Comparison of ENCODE assay signal across 10 mouse cellular contexts in the genomic region with DNA sequence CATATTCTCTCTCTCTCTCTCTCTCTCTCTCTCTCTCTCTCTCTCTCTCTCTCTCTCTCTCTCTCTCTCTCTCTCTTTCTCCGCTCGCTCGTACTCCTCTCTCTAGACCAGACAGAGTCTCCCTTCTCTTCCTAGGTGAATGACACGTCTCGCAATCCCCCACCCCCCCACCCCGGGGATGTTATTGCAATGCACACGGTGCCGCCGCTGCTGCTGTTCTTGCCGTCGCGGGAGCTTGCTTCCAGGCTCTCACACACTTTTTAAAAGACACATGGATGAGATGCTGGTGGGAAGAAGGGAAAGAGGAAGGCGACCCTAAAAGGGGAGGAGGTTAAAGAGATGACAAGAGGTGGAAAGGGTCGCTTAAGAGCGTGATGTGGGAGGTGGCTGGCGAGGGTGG. TPM values are rescaled to one million over a fixed set of nuclear protein-coding genes. Genes with fewer than 3 reads are reported as not detected.
DNase-seq lines count a peak whose midpoint lies in the region; ATAC-seq and TF ChIP-seq lines count a peak whose summit lies in the region.
"Had no signal": no experiment of that assay in that cellular context is flagged by ENCODE, and none has a peak within 500 bp of the region (broad histone marks: within the 10 kb centered on the region; RNA-seq: fewer than 3 reads in every experiment).

No protein-coding gene starts in this region.

- peak overlapping the region; percentile 79 for H3K4me2 ChIP-seq in neural tube, embryonic 11.5 days (ENCODE audit: low read depth)
- H3K4me2 ChIP-seq in limb, embryonic 15.5 days = peak overlapping the region; percentile 95
- peak overlapping the region; percentile 98 for H3K4me2 ChIP-seq in stomach, postnatal 0 days (replicated peaks; ENCODE audit: low read depth)

- no peaks in the 10 kb centered on the region for H3K27me3 ChIP-seq in neural tube, embryonic 11.5 days (ENCODE audit: control insufficient read depth, insufficient read depth, low read length)
- peaks cover 17% of the 10 kb centered on the region for H3K27me3 ChIP-seq in limb, embryonic 15.5 days
- no peaks in the 10 kb centered on the region for H3K27me3 ChIP-seq in stomach, postnatal 0 days (ENCODE audit: control insufficient read depth, insufficient read depth, low read length)

- no peak for TF ChIP-seq CTCF in gastrocnemius, adult 2 months (IDR thresholded peaks at IDR 0.05)
- no peak for TF ChIP-seq CTCF in stomach, postnatal 0 days (IDR thresholded peaks at IDR 0.05; ENCODE audit: low read depth)

- H3K4me3 ChIP-seq in gastrocnemius, adult 2 months = peak overlapping the region; percentile 82
- peak overlapping the region; percentile 73 for H3K4me3 ChIP-seq in neural tube, embryonic 11.5 days (ENCODE audit: low read depth, low read length)
- H3K4me3 ChIP-seq in limb, embryonic 15.5 days = peak overlapping the region; percentile 71
- H3K4me3 ChIP-seq in stomach, postnatal 0 days (ENCODE audit: low read depth, low read length) = peak overlapping the region; percentile 65

- H3K4me1 ChIP-seq in neural tube, embryonic 11.5 days (ENCODE audit: control insufficient read depth, insufficient read depth, low read length) = no peaks in the 10 kb centered on the region
- peaks cover 18% of the 10 kb centered on the region for H3K4me1 ChIP-seq in limb, embryonic 15.5 days
- H3K4me1 ChIP-seq in stomach, postnatal 0 days (replicated peaks; ENCODE audit: control insufficient read depth, insufficient read depth) = no peaks in the 10 kb centered on the region

- no peaks in the 10 kb centered on the region for H3K36me3 ChIP-seq in neural tube, embryonic 11.5 days (ENCODE audit: control insufficient read depth, insufficient read depth, low read length)
- no peaks in the 10 kb centered on the region for H3K36me3 ChIP-seq in limb, embryonic 15.5 days
- H3K36me3 ChIP-seq in stomach, postnatal 0 days (ENCODE audit: control insufficient read depth, insufficient read depth, low read length) = no peaks in the 10 kb centered on the region

- intact Hi-C loops in gastrocnemius, adult 2 months (cut with DNase I) = no loop called here

- peak overlapping the region; percentile 60; the same call in 1 of the 2 replicates for H3K9ac ChIP-seq in neural tube, embryonic 11.5 days (ENCODE audit: low read length)
- H3K9ac ChIP-seq in limb, embryonic 15.5 days = no peak overlapping the region
- H3K9ac ChIP-seq in stomach, postnatal 0 days (ENCODE audit: low read length) = no peak overlapping the region
- H3K9ac ChIP-seq: liver, embryonic 14.5 days had no signal

- TF ChIP-seq EP300 in stomach, postnatal 0 days (optimal IDR thresholded peaks at IDR 0.05) = no peak

- no peak overlapping the region for H3K27ac ChIP-seq in gastrocnemius, adult 2 months
- no peak overlapping the region; the same call in 1 of the 2 replicates for H3K27ac ChIP-seq in neural tube, embryonic 11.5 days (ENCODE audit: low read depth, low read length)
- H3K27ac ChIP-seq in limb, embryonic 15.5 days = no peak overlapping the region
- no peak overlapping the region for H3K27ac ChIP-seq in stomach, postnatal 0 days (replicated peaks)
- H3K27ac ChIP-seq: liver, embryonic 14.5 days had no signal

- WGBS in neural tube, embryonic 11.5 days = under 1% methylated on average over 16 of the region's 16 CpGs
- 2% methylated on average over 16 of the region's 16 CpGs for WGBS in limb, embryonic 15.5 days
- 2% methylated on average over 16 of the region's 16 CpGs for WGBS in stomach, postnatal 0 days

- no peaks in the 10 kb centered on the region for H3K9me3 ChIP-seq in neural tube, embryonic 11.5 days (ENCODE audit: control insufficient read depth, low read length)
- no peaks in the 10 kb centered on the region for H3K9me3 ChIP-seq in limb, embryonic 15.5 days
- no peaks in the 10 kb centered on the region for H3K9me3 ChIP-seq in stomach, postnatal 0 days (ENCODE audit: control insufficient read depth, low read length)

- no peak for ATAC-seq in neural tube, embryonic 11.5 days (ENCODE audit: insufficient read depth, low FRiP score, low TSS enrichment)
- no peak for ATAC-seq in limb, embryonic 15.5 days (ENCODE audit: insufficient number of reproducible peaks, low FRiP score, low TSS enrichment, low read depth)
- ATAC-seq in stomach, postnatal 0 days (ENCODE audit: low FRiP score, low TSS enrichment) = no peak
- no peak for ATAC-seq in granulocyte monocyte progenitor cell, adult 5-6 weeks (replicated peaks; ENCODE audit: poor library complexity, severe bottlenecking)

- no peak for DNase-seq in gastrocnemius, adult 2 months
- DNase-seq in gastrocnemius, adult 8-10 months (ENCODE audit: low spot score in 2 of 2) = no peak
- peak; percentile 17 for DNase-seq in neural tube, embryonic 11.5 days (ENCODE audit: low spot score)
- no peak for DNase-seq in neural tube, embryonic 10.5 days (ENCODE audit: extremely low spot score, low spot score)
- DNase-seq in stomach, postnatal 0 days (ENCODE audit: low spot score) = peak; percentile 15
- DNase-seq in adrenal gland, adult 2 months = no peak
- DNase-seq: gastrocnemius, postnatal 25 days had no signal

RNA-seq across cellular contexts. Expression of a gene that starts 1.3 kb away (rescaled TPM):
- under 1 TPM; 0.23 to 0.33 TPM for total RNA-seq in gastrocnemius, adult 2 months (2021)
- 1 to 10 TPM in 1 of 4 experiments, under 1 TPM in 3; 0.09 to 2.5 (median 0.46) TPM for total RNA-seq in gastrocnemius, adult 8-10 months (2022)
- 3.5 and 5.2 TPM in 2 replicates for polyA plus RNA-seq in neural tube, embryonic 11.5 days (2014; fragmentation: Nextera tagmentation; extraction: Ambion mirVana)
- polyA plus RNA-seq in limb, embryonic 15.5 days (2015; fragmentation: Nextera tagmentation; extraction: Ambion mirVana) = 3.1 and 3.3 TPM in 2 replicates
- polyA plus RNA-seq in stomach, postnatal 0 days (2015; fragmentation: Nextera tagmentation; extraction: Ambion mirVana) = 0.29 and 0.70 TPM in 2 replicates
- total RNA-seq in granulocyte monocyte progenitor cell, adult 5-6 weeks (2014; fragmentation: Nextera tagmentation) = not detected in 2 replicates
- total RNA-seq in granulocyte monocyte progenitor cell, adult 5-6 weeks (2017) = not detected in 2 replicates
- total RNA-seq in adrenal gland, adult 2 months (2021) = 1 to 10 TPM in 1 of 2 experiments, under 1 TPM in 1; 0.29 to 1.0 TPM
- 0.06 and 0.39 TPM in 2 replicates for polyA plus RNA-seq in adrenal gland, adult 2 months (2012; rRNA removed)

Comparison
In these comparisons a context has a peak if more than half of its experiments do, and no peak if none do; other contexts are left out.
1. DNase-seq: peak in neural tube, embryonic 11.5 days (single experiment) and stomach, postnatal 0 days (single experiment); none in gastrocnemius, adult 2 months (single experiment), gastrocnemius, adult 8-10 months (0 of 2), neural tube, embryonic 10.5 days (single experiment) and adrenal gland, adult 2 months (single experiment).
2. Peak in every context shown above with its lines, with median percentiles within 50 percentile points of each other: H3K4me3 ChIP-seq and H3K4me2 ChIP-seq.